Mouse (Mus musculus): Measurements from ENCODE around the gene Slc26a3.

Slc26a3 gene

DNA sequence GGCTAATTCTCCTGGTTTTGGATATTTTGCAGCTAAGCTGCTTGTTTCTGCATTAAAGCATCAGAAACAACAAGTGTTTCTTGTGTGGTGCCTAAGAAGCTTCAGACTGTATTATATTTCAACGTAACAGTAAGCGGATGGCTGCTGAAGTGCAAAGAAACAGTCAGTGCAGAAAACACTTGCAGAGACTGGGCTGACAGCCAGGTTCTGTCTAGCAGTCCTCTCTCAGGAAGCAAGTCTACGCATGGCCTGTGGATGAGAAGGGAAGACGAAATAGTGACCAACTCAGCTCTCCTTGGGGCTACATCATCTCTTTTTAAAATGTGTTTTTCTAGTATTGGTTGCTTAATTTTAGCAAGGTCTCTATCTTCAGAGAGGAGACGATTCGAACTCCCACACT, 129.4 kb downstream of the Slc26a3 start:
- DNase-seq: no peak

DNA sequence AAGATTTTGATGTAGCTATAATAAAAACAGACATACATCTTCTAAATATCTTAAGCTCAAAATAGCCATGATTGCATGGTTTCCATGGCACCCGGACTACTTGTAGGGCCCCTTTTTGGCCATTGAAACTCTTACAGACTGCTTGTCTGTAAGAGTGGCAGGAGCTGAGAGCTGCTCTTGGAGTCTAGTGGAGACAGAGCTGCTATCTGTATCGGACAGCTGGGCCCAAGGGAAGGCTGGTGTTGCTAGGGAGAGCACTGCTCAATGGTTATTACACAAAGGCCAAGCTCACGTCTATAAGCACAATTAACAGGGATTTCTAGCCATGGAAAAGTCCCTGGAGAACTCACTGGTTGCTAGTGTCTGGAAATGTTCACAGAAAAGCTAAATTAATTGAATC, 130.7 kb downstream of the Slc26a3 start:
- DNase-seq: no peak
